Mouse (Mus musculus): ENCODE data around the gene Gm10197.
"Not testable (repeated sequence)": the region's sequence is repeated elsewhere in the genome, so short reads cannot be mapped to it uniquely, and the experiment has no call there.

Gm10197 gene

DNA sequence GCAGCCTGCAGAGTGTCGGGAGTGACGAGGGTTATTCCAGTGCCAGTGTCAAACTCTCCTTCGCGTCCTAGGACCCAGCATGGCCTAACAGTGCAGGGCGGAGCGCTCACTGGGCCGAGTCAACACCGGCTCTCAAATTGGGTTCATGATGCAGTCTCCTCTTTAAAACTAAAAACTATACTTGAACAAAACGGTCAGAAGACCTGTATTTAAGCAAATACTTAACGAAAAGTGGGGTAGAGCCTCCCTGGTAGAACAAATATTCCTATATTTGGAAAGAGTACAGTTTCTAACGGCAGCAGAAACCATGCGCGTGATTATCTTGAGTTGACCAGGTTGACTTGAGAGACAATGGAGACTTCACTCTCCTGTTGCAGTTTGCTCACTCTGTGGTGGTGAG is at the start of gene Gm10197:
Gene Gm10197 (minus strand): TSS at position 101 of the 400 bp plus-strand sequence.
- DNase-seq, result no peak

DNA sequence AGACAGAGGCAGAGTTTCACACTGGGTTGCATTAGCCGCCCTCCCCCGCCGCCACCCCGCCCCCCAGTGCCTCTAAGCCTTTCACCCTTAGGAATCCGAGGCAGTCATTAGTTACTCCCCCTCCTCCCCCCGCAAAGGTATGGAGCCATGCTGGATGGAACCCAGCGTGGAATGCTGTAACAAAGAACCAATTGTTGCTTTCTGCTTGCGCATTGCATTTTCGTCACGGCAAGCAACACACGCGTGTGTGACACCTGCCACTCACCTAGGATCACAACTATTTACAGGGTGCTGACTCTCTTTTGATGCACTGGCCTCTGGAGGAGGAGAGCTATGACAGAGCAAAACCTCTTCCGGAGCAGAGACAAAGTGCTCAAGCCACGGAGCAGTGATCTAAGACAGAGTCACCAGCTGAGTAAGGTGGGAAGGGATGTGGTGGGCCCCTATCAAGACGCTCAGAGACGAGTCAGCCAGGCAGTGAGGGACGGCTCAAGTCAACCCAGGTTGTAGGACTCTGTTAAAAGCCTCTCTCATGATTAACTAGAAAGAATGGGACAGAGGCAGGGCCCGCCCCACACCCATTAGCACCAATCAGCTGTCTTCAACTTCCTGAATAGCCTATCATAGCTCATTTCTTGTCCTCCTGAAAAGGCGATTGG is 49.5 kb upstream of the Gm10197 start:
- peak; percentile 74 for DNase-seq

DNA sequence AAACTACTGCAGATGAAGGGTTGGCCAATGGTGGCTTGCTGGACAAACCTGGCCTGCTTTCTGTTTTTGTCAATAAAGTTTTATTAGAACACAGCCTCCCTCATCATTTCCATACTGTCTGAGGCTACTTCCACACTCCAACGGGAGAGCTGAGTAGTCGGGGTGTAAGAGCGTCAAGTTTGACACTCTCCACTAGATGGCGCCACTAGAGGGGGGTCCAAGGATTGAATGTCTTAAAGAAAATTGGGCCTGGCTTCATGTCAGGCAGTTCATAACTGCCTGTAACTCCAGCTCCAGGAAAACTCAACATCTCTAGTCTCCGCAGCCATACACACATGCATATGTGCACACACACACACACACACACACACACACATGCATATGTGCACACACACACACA is 48.3 kb upstream of the Gm10197 start:
- DNase-seq, result peak; percentile 68

DNA sequence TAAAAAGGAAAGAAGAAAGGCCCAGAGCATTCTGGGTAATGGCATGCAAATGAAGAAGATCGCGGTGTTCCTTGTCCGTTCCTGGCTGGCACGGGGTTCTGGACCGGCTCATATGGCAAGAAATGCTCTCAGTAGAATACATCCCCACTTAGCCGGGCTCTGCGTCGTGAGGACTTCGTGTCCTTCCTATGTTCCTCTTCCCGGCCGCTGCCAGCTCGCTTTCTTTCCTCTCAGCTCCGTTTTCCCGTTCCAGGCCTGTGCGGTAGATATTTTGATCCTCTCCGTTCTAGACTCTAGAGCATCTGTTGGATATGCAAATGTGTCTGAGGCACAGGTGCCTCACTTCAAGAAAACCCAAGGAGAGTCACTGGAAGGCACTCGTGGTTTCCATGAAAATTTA is 43.6 kb upstream of the Gm10197 start:
- DNase-seq, result no peak

DNA sequence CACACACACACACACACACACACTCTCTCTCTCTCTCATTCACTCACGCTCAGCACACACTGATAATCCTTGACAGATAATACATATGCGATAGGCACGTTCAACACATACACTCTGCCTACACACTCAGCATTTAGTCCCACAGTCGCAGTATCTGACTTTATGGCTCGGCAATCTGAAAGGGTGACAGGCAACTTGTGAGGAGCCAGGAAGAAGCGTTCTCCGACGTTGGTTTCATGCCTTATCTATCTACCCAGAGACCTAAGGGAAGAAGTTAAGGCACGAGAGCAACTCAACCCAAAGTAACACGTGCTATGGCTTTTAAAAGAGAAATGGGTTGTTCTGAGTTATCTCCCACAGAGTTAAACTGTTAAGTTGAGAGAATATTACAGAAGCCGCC is 43.1 kb upstream of the Gm10197 start:
- DNase-seq, result peak; percentile 36

DNA sequence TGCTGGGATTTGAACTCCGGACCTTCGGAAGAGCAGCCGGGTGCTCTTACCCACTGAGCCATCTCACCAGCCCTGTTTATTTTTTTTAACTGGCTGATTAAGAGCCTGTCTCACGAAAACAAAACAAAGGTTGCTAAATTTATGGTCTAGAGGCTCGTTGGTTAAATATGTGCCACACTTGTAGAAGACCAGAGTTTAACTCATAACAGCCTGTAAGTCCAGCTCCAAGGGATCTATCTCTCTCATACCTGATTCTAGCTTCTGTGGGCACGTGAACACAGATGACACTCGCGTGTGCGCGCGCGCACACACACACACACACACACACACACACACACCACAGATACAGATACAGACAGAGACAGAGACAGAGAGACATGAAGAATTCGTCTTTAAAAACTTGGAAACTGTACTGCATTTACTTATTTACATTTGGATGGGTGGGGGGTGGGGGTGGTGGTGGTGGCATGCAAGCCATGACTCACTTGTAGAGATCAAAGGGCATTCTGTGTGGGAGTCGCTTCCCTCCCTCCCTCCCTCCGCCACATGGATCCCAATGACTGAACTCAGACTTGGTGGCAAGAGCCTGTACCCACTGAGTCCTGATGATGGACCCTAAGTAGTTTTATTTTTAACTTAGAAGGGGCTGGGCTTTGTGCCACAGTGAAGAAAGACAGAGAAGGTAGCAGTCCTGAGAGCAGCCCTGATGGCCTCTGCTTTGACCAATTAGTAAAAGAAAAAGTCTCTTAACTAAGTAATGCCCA is 42.2 kb upstream of the Gm10197 start:
- no peak for DNase-seq

DNA sequence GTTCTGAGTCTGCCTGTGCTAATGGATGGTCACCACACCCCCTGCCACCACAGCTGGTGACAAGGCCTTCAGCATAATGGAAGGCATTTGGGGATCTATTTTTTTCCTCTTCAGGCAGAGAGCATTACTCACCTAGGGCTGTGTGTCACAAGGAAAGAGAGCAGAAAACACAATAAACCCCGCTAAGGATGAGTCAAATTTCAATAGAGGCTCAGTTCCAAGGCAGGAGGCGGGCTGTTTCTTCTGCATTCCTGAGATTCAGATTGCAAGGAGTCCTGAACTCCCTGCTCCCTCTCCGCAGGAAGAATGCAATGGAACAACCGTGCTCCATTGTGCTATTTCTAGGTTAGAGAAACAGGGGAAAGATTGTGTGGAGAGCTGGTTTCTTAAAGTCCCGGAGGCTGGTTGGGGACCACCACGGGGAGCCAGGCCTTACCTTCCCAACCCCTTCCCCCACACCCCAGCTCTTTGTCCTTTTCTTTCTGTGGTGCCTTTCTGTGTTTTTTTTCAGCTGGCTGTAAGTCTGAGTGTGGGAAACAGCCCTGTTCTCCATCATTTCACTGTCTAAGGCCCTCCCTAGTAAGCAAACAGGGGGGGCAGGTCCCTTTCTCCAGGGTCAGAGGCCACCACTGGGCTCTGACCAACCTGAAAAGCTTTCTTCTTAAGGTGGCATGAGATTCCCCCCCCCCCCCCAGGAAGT is 40.7 kb upstream of the Gm10197 start:
- DNase-seq, result no peak

DNA sequence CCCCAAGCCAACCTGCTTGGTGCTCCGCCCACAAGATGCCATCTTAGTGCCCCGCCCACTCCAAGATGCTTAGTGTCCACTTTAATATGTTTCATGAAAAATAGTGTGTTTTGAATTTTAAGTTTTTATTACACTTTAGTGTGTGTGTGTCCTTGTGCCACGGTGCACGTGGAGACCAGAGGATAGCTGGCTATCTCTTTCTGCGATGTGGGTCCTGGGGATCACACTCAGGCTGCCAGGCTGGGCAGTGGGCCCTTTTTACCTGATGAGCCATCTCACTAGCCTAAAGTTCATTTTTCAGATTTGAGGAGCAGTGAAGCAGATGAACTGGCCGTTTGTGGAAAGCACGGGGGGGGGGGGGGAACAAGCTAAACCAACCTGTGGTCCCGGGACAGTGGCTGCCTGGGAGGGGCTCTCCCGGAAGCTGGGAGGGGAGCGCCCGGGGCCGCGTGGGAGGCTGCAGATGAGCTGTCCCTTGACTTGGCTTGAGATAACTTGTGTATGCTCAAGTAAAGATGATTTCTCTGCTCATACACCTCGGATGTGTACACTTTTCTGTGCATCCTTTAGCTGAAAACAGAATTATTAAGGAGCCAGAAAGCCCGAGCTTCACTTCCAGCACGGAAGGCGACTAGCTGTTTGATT is 38.2 kb upstream of the Gm10197 start:
- DNase-seq, result no peak

DNA sequence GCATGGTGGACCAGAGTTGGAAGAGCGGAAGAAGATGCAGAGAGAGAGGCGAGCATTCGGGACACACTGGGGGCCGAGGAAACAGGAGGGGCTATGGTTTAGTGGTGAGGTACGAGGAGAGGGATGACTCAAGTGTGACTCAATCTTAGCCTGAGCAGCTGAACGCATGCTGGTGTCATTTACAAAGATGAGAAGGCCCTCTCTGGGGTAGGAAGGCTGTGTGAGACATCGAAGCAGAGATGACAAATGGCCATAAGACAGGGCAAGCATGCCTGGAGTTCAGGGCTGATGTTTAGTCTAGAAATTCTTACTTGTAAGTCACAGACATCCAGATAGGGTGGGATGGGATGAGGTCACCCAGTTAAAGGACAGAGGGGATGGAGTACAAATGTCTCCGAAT is 36.8 kb upstream of the Gm10197 start:
- no peak for DNase-seq

DNA sequence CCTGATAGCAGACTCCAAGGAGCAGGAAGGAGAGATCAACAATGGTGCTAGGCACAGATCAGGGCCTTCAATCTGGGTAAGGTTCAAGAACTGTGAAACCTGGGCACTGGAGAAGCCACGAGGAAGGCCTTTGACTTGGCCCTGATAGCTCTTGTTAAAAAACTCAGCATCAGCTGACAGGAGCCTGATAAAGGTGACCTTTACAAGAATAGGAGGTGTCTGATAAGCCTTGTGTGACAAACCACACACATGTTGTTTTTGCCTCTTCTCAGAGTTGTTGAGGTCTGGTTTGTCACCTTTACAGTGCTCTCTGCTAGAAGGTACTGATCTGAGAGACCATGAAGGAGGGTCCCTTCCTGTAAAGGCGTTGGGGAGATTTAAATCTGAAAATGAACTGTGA is 35.8 kb upstream of the Gm10197 start:
- no peak for DNase-seq

DNA sequence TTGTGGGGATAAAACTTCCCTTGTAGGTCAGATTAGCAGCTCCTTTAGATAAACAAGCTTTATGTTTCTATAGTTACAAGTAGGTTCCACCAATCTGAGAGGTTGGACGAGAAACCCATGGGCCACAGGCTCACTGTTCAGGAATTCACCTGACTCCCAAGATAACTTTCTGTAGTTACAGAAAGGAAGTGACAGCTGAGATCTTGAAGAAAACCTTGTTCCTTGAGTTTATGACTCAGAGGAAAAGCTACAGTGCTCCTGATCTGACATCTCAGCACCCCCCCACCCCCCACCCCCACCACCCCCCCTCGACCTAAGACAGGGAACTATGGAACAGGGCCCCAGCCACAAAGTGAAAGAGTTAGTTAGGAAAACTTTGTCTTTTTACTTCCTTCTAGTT is 34.2 kb upstream of the Gm10197 start:
- no peak for DNase-seq

DNA sequence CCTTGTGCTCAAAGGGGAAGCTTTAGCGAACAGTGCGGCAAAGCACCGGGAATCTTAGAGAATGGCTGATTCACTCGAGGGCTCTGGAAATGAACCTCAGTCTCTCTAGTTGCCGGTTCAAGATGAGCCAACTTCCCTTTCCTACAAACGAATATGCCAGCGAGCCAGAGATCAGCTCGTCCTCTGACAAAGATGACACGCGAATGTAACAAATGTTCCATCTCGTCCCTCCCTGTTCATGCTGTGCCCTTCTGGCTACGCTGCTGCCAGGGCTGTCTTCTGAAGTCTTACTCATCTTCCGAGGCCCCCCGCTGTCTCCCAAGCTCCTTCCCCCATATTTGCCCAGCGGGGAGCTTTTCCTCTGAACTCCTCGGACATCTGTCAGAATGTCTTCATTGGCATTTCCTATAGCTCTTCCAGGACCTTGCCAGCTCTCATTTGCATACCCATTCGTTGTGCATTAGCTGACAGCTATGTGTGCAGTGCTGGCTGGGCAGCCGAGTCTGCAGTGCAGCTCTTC is 33.3 kb upstream of the Gm10197 start:
- DNase-seq, result no peak

DNA sequence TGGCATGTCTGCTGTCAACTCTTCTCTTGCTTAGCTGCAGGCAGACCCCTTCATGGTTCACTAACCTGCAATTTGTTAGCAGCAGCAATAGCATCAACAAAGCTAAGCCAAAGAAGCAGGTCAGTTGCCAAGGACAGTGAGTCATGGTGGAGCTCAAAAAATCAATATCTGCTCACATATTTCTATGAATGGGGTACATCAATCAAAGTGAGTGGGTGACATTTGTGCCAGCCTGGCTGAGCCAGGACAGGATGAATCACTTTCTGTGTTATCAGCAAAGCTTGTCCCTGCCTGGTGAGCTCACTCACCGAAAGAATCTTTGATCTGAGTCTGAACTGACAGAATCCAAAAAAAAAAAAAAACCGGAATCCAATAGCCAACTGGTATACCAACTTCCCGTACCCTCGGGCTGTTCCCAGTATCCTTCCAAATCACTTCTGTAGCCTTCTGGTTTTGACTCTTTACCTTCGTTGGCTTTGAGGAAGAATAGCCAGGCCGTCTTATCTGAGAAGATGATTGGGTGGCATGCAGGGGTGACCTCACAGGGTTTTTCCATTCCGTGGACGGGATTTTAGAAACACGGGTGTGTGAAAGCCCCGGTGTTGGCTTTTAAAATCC is 32.8 kb upstream of the Gm10197 start:
- no peak for DNase-seq

DNA sequence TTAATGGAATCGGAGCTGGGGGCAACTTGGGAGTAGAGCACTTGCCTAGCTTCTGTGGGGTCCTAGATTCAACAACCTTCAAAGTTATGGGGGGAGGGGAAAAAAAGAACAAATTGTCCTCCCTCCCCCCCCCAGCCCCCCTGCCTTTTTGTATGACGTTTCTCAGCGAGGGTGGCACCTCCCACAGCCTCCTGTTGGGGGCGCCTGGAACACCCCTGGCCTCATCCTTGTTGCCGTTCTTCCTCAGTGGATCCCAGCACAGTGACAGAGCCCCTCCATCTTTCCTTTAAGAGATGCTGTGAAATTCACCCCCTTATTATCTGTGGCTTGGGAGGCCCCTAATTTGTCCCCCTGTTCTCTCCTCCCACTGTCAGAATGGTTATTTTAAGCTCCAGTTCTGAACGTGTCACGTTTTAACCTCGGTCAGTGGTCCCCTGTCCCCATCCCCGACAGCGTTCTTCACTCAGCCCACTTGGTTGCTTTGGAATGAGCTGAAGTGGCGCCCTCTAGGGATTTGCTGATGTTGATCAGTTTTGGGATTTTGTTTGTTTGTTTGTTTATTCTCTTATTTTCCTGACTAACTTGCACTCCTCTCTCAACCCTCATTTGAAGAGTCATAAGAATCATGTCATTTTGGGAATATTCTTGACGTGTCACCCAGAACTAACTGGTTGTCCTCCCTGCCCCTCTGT is 31.3 kb upstream of the Gm10197 start:
- DNase-seq, result no peak

DNA sequence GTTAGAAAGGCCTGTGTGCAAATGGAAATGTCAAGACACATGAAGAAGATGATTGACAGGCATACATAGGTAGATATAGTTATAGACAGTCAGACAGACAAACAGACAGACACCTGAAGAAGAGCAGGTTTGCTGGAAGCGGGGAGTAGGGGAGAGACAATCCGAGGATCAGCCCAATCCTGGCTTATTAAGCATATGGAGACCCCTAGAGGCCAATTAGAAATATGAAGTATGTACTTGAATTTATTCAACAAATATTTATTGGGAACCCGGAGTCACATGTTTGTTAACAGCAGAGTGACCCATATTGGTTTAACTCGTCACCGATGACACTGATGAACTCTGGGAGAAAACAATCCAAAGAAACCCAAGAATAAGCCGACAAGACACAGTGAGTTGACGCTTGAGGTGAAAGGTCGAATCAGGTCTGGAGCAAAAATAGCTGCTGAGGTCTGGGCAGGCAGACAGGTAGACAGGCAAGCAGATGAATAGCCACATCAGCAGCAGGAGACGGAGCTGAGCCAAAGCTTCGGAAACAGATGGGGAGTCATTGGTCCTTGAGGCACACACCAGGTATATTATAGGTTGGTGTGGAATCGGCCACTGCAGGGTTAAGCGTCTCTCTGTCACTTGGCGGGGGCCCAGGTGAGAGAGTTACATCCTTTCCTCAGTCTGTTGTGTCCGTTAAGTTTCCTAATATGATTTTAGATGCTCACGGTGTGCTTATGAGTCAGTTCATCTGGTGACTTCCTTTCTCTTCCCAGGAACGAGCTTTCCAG is 29.0 kb upstream of the Gm10197 start:
- DNase-seq, result no peak

DNA sequence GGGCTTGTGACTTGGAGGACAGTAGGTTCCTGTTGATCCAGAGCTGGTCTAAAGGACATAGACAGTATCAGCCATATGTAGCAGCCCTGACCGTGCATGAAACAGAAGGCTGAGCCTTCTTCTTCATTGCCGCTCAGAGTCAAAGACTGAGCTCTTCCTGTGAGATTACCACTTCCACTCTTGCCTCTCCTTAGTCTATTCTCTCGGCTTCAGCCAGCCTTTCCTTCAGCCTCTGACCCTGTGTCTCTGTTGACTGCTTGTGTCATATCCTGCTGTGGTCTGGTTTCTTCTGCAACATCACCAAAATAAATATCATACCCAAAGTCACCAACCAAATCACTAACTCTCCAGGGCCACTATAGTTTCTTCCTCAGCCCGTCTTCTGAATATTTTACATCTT is 27.6 kb upstream of the Gm10197 start:
- no peak for DNase-seq

DNA sequence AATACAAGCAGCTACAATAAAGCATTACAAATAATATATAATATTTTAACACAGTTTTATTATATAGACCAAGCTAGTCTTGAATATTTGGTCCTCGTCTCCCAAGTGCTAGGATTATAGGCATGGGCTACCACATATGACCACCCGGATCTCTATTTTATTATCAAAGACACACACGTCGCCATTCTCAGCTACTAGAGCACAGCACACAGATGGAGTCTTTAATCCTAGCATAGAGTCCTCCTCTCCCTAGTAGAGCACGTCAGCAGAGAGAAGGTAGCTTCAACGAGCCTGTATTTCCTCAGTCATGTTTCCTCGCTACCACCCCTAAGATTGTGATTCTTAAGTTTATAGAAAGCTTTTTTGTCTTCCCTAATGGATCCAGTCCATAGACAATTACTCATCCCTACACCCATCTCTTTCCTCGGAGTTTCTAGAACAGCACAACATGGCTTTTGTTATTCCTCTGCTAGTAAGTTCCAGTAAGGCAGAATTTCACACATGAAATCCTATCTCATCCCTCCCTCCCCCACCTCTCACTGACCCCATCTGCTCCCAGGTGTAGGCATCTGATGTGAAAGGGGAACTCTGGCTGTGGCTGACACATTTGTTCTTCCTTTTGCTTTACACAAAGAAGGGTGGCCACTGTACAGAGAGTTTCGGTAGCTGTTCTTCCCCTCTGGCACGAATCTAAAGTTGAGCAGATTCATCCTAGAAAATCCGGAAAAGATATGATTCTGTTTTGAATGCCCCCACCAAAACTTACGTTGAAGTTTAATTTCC is 26.1 kb upstream of the Gm10197 start:
- no peak for DNase-seq

DNA sequence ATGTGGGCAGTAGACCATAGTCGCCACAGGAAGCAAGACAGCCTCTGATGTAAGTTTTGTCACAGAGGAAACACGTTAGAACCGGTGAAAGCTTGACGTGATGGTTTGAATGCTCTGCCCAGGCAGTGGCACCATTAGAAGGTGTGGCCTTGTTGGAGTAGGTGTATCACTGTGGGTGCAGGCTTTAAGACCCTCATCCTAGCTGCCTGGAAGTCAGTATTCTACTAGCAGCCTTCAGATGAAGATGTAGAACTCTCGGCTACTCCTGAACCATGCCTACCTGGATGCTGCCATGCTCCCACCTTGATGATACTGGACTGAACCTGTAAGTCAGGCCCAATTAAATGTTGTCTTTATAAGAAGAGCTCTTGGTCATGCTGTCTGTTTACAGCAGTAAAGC is 24.2 kb upstream of the Gm10197 start:
- not testable (repeated sequence) for DNase-seq

DNA sequence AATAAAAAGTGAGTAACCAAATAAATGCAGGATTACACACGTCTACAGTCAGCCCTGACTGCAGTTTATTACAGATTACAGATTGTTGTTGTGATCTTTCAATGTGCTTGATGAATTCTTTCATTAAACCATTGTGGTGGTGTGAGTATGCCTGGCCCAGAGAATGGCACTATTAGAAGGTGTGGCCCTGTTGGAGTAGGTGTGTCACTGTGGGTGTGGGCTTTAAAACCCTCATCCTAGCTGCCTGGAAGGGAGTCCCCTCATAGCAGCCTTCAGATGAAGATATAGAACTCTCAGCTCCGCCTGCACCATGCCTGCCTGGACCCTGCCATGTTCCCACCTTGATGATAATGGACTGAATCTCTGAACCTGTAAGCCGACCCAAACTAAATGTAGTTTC is 23.4 kb upstream of the Gm10197 start:
- not testable (repeated sequence) for DNase-seq

DNA sequence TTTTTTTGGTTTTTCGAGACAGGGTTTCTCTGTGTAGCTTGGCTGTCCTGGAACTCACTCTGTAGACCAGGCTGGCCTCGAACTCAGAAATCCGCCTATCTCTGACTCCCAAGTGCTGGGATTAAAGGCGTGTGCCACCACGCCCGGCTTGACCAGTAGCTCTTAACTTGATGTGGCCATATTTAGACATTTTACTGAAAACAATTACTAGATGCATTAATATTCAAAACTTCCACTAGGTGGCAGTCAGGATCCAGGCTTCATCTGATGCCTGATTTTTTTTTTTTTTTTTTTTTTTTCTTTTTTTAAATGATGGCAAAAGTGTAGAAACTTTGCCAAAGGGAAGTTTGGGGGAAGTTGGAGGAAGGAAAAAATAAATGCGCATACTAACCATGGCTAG is 23.0 kb upstream of the Gm10197 start:
- DNase-seq, result no peak

DNA sequence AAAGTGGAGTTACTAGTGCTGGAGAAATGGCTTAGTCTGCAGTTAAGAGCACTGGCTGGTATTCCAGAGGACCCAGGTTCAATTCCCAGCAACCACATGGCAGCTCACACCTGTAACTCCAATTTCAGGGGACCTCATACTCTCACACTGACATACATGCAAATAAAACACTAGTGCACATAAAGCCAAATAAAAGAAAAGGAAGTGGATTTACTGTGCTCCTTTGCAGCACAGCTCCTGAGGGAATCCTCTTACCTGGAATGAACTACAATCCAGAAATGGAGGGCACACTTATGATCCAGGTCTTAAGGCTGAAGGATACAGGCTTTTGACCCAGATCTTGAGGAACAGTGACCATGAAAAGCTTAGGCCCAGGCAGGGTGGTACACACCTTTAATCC is 22.1 kb upstream of the Gm10197 start:
- DNase-seq, result no peak
